Mouse (Mus musculus) CD4-positive, CD25-positive, alpha-beta regulatory T cell, adult 4 months (primary cell): ENCODE results near the gene Lin7a. TPM values are rescaled to one million over a fixed set of nuclear protein-coding genes. Genes with fewer than 3 reads are reported as not detected.

Experiments
- ATAC-seq: one replicate; pipeline ENCODE4 v1.8.0; 2017
- polyA plus RNA-seq, 2 experiments: library from polyadenylated mRNA; unstranded; fragments of 100-300 nt; shearing (Covaris generic); gene quantifications; one replicate each; pipeline ENCODE4 v1.2.1; 2017

Gene Lin7a
- polyA plus RNA-seq, 2 experiments from 2014 or later: not detected

GRCm38 (mm10) chr10:107339524-107339923 is 68.0 kb downstream of the Lin7a start:
- ATAC-seq: no peak

GRCm38 (mm10) chr10:107341151-107341550 is 69.7 kb downstream of the Lin7a start:
- no peak for ATAC-seq

- no peak for ATAC-seq
These were observed 72.7 kb downstream of the Lin7a start for GRCm38 (mm10) chr10:107344200-107344599.

- ATAC-seq: no peak
These were observed 76.4 kb downstream of the Lin7a start for GRCm38 (mm10) chr10:107347842-107348241.

- ATAC-seq: no peak
These were observed 80.4 kb downstream of the Lin7a start for GRCm38 (mm10) chr10:107351696-107352485.

GRCm38 (mm10) chr10:107353483-107353882 is 82.0 kb downstream of the Lin7a start:
- no peak for ATAC-seq

- ATAC-seq: no peak
These were observed 87.1 kb downstream of the Lin7a start for GRCm38 (mm10) chr10:107358443-107359040.

GRCm38 (mm10) chr10:107359296-107359695 is 87.8 kb downstream of the Lin7a start:
- ATAC-seq: no peak

- no peak for ATAC-seq
These were observed 90.1 kb downstream of the Lin7a start for GRCm38 (mm10) chr10:107361546-107361945.

GRCm38 (mm10) chr10:107362026-107362425 is 90.5 kb downstream of the Lin7a start:
- no peak for ATAC-seq

- ATAC-seq: no peak
These were observed 91.7 kb downstream of the Lin7a start for GRCm38 (mm10) chr10:107363049-107363816.

- no peak for ATAC-seq
These were observed 105.7 kb downstream of the Lin7a start for GRCm38 (mm10) chr10:107377218-107377617.

GRCm38 (mm10) chr10:107381143-107381746 is 109.8 kb downstream of the Lin7a start:
- ATAC-seq: no peak

GRCm38 (mm10) chr10:107383825-107384224 is 112.3 kb downstream of the Lin7a start:
- no peak for ATAC-seq

GRCm38 (mm10) chr10:107389505-107389904 is 118.0 kb downstream of the Lin7a start:
- ATAC-seq: no peak

- ATAC-seq: no peak
These were observed 133.9 kb downstream of the Lin7a start for GRCm38 (mm10) chr10:107405347-107405746.

- ATAC-seq: no peak
These were observed 146.8 kb downstream of the Lin7a start for GRCm38 (mm10) chr10:107418306-107418705.

- ATAC-seq: no peak
These were observed 165.5 kb downstream of the Lin7a start for GRCm38 (mm10) chr10:107436967-107437366.

GRCm38 (mm10) chr10:107442781-107443180 is 171.3 kb downstream of the Lin7a start:
- no peak for ATAC-seq

- no peak for ATAC-seq
These were observed 178.2 kb downstream of the Lin7a start for GRCm38 (mm10) chr10:107449496-107450330.

GRCm38 (mm10) chr10:107467819-107468218 is 196.3 kb downstream of the Lin7a start:
- no peak for ATAC-seq
